Mouse (Mus musculus) C2C12 (cell line): ENCODE results near the gene Klrb1f.

ENCODE experiments used
- CEBPB ChIP-seq: IDR thresholded peaks from one replicate; pipeline ENCODE4 v1.6.1; 2011; ENCODE audit warnings: low read depth, mild to moderate bottlenecking, control low read depth, moderate library complexity
- CTCF ChIP-seq: IDR thresholded peaks from one replicate; pipeline ENCODE4 v1.5.1; 2011; ENCODE audit not compliant: control insufficient read depth, insufficient read depth, insufficient read length
- FOSL1 ChIP-seq: IDR thresholded peaks from one replicate; pipeline ENCODE4 v1.8.0; 2011; ENCODE audit warnings: mild to moderate bottlenecking, low read length; ENCODE audit not compliant: poor library complexity, insufficient read depth, severe bottlenecking
- MAX ChIP-seq: IDR thresholded peaks from one replicate; pipeline ENCODE4 v1.6.1; 2011; ENCODE audit warnings: mild to moderate bottlenecking, control low read depth
- MYOD1 ChIP-seq: IDR thresholded peaks from one replicate; pipeline ENCODE4 v1.6.1; 2011; ENCODE audit warnings: low read depth; ENCODE audit not compliant: control insufficient read depth, insufficient read length
- MYOG ChIP-seq: IDR thresholded peaks from one replicate; pipeline ENCODE4 v1.6.1; 2011; ENCODE audit not compliant: control insufficient read depth, insufficient read length; ENCODE audit errors: extremely low read depth
- USF1 ChIP-seq: IDR thresholded peaks from one replicate; pipeline ENCODE4 v1.6.1; 2011; ENCODE audit warnings: low read depth, mild to moderate bottlenecking, control low read depth, moderate library complexity

DNA sequence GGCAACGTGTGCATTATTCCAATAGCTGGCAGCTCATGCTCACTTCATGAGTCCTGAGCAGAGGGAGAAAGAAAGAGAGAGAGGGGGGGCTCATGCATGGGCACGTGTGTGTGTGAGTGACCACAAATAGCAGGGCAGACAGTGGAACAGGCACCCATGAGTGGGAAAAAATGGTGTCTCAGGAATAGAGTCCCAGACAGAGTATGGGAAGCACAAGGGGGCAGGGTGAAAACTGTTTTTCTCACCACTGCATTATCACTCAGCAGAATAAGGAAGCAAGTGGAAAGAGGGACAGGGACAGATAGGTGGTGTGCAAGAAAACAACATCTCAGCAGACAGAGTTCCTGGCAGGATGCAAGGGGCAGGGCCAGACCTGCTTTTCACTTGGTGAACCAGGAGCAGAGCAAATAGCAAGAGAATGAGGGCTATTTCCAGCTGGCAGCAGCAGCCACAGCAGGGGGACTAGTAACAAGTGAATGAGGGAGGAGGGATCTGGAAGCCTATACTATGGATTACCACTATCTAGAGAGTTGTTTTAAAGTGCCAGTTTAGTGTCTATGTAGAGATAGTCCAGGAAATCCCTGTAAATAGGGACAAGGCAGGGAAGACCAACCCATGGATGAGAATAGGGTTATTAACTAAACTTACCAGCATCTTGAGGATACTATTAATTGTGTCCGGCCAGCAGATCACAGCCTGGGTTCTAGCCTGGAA, 49.5 kb upstream of the Klrb1f start:
- TF ChIP-seq CTCF (no peak), USF1 (no peak), CEBPB (no peak), FOSL1 (no peak), MAX (no peak), MYOD1 (no peak), MYOG (no peak)
